Mouse (Mus musculus): ENCODE results near the gene Dennd1b. TPM values are rescaled to one million over a fixed set of nuclear protein-coding genes. Genes with fewer than 3 reads are reported as not detected.

Gene Dennd1b
- polyA plus RNA-seq, 1 experiment, result not detected

DNA sequence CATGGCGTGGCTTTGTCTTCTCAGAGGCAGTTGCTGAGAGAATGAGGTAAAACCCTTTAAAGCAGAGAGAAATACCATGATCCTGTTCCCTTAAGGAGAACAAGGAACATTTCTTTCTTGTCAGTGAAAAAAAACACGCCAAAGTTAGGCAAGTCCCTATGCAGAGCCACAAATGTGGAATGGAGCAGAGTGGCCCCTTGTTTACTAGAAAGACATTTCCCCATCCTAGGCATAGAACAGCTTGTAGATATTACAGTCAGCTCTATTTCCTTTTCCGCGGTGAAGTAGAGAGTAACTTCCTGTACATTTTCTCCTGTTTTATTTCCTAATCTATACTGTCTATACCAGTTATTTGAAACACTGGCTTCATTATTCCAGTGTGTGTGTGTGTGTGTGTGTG is 243.0 kb downstream of the Dennd1b start:
- Histone ChIP-seq H3K4me3 (ENCODE audit: insufficient read depth, low read depth, low read length) (no peak overlapping the region), H3K27ac (ENCODE audit: insufficient read depth, low read depth, low read length) (no peak overlapping the region), H3K4me1 (ENCODE audit: control insufficient read depth, insufficient read depth, low read length) (no peaks in the 10 kb centered on the region)
- no peak for TF ChIP-seq POLR2A (IDR thresholded peaks at IDR 0.05; ENCODE audit: insufficient read depth, low read depth, low read length)
- TF ChIP-seq CTCF (IDR thresholded peaks at IDR 0.05; ENCODE audit: insufficient read depth, low read depth, low read length), result no peak
- 74% methylated on average over 4 of the region's 4 CpGs for WGBS

- H3K4me1 ChIP-seq (ENCODE audit: control insufficient read depth, insufficient read depth, low read length), result peaks cover 2% of the 10 kb centered on the region; the same call in 1 of the 2 replicates
- H3K4me3 ChIP-seq (ENCODE audit: insufficient read depth, low read depth, low read length), result no peak overlapping the region
- H3K27ac ChIP-seq (ENCODE audit: insufficient read depth, low read depth, low read length), result no peak overlapping the region
- WGBS, result 26% methylated on average over 7 of the region's 7 CpGs
- no peak for TF ChIP-seq CTCF (IDR thresholded peaks at IDR 0.05; ENCODE audit: insufficient read depth, low read depth, low read length)
- TF ChIP-seq POLR2A (IDR thresholded peaks at IDR 0.05; ENCODE audit: insufficient read depth, low read depth, low read length), result no peak
Observed at GRCm38 (mm10) chr1:139209796-139210195, 246.6 kb downstream of the Dennd1b start.

DNA sequence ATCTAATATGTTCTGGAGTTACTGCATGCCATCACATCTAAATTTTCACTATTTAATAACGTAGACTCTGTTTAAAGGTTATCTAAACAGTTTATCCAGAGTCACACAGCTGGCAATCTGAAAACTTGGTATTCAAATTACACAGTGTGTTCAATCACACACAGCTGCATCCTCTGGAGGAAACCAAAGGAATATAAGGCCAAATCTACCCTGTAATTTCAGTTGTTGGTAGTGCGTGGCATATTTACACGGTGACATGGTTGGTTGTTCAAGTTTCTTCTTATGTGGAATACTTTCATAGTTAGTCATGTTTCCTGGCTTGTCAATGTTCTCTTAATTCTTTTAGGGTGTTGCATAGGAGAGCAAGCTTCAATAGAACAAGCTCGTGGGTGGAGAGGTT is 247.3 kb downstream of the Dennd1b start:
- peaks cover 2% of the 10 kb centered on the region; the same call in 1 of the 2 replicates for H3K4me1 ChIP-seq (ENCODE audit: control insufficient read depth, insufficient read depth, low read length)
- WGBS, result 34% methylated on average over 4 of the region's 4 CpGs
- no peak overlapping the region for H3K27ac ChIP-seq (ENCODE audit: insufficient read depth, low read depth, low read length)
- TF ChIP-seq CTCF (IDR thresholded peaks at IDR 0.05; ENCODE audit: insufficient read depth, low read depth, low read length), result no peak
- no peak for TF ChIP-seq POLR2A (IDR thresholded peaks at IDR 0.05; ENCODE audit: insufficient read depth, low read depth, low read length)
- no peak overlapping the region for H3K4me3 ChIP-seq (ENCODE audit: insufficient read depth, low read depth, low read length)

GRCm38 (mm10) chr1:139215311-139215710 is 252.1 kb downstream of the Dennd1b start:
- H3K27ac ChIP-seq (ENCODE audit: insufficient read depth, low read depth, low read length), result no peak overlapping the region
- WGBS, result 87% methylated on average over 8 of the region's 8 CpGs
- no peak overlapping the region for H3K4me3 ChIP-seq (ENCODE audit: insufficient read depth, low read depth, low read length)
- TF ChIP-seq POLR2A (IDR thresholded peaks at IDR 0.05; ENCODE audit: insufficient read depth, low read depth, low read length), result no peak
- no peak for TF ChIP-seq CTCF (IDR thresholded peaks at IDR 0.05; ENCODE audit: insufficient read depth, low read depth, low read length)
- peaks cover 2% of the 10 kb centered on the region; the same call in 1 of the 2 replicates for H3K4me1 ChIP-seq (ENCODE audit: control insufficient read depth, insufficient read depth, low read length)

DNA sequence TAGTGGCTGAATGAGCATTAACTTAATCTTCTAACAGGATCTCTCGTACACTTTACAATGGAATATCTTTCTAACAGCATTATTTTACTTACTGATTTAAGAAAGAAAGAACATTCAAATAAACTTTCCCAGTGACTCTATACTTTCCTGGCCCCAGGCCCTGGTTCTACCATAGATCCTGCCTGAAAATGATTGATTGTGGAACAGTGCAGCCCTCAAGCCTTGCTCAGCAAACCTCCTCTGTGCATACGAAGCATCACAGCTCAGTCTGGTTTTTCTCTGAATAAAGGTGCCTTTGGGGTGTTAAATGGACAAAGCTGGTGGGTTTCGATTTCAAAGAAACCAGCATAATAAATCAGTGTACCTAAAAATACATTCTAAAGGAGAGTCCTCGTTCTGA is 260.6 kb downstream of the Dennd1b start:
- 81% methylated on average over 4 of the region's 4 CpGs for WGBS
- Histone ChIP-seq H3K4me3 (ENCODE audit: insufficient read depth, low read depth, low read length) (no peak overlapping the region), H3K27ac (ENCODE audit: insufficient read depth, low read depth, low read length) (no peak overlapping the region), H3K4me1 (ENCODE audit: control insufficient read depth, insufficient read depth, low read length) (no peaks in the 10 kb centered on the region)
- TF ChIP-seq CTCF (IDR thresholded peaks at IDR 0.05; ENCODE audit: insufficient read depth, low read depth, low read length), result no peak
- no peak for TF ChIP-seq POLR2A (IDR thresholded peaks at IDR 0.05; ENCODE audit: insufficient read depth, low read depth, low read length)

DNA sequence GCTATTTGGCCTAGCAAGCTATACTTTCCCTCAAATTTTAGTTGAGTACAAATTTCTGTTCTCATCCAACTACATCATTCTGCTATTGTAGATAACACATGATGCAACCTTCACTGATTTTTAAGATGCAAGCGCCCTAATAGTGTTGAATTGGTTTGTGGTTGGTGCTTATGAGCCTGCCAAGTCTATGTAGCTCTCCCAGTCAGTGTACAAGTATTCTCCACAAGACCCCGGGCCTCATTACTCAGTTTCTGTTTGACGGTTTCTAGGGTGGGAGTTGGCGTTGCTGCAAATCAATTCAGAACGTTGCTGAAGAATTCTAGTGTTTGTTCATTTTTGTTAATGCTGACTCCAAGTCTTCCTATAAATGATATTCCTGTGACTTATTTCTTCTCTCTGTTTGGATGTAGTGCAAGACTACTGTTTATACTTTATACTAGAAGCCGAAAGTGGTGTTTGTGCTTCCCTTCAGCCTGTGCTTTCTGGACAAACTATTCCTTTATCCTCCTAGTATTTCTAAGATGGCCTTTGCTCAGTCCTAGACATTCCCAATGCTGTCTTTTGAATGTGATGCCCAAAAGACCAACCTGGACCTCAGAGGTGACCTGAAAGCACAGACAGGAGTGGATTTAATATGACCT is 261.2 kb downstream of the Dennd1b start:
- no peak for TF ChIP-seq POLR2A (IDR thresholded peaks at IDR 0.05; ENCODE audit: insufficient read depth, low read depth, low read length)
- H3K27ac ChIP-seq (ENCODE audit: insufficient read depth, low read depth, low read length), result no peak overlapping the region
- H3K4me3 ChIP-seq (ENCODE audit: insufficient read depth, low read depth, low read length), result no peak overlapping the region
- H3K4me1 ChIP-seq (ENCODE audit: control insufficient read depth, insufficient read depth, low read length), result no peaks in the 10 kb centered on the region
- 70% methylated on average over 6 of the region's 6 CpGs for WGBS

Other genes with a start within 250 kb of the Dennd1b start
- gene Lhx9, start 114.9 kb upstream of the Dennd1b start, polyA plus RNA-seq (2012; ENCODE audit: insufficient read depth, insufficient read length, low replicate concordance, missing spikeins), result not detected in 2 replicates
- not detected in 2 replicates for gene 2310009B15Rik, start 106.6 kb upstream of the Dennd1b start, polyA plus RNA-seq (2012; ENCODE audit: insufficient read depth, insufficient read length, low replicate concordance, missing spikeins)